Mouse (Mus musculus): ENCODE results near the gene Zfp873. TPM values are rescaled to one million over a fixed set of nuclear protein-coding genes. Genes with fewer than 3 reads are reported as not detected.
"Not testable (repeated sequence)": the region's sequence is repeated elsewhere in the genome, so short reads cannot be mapped to it uniquely, and the experiment has no call there.

The Zfp873 gene
- total RNA-seq (2021): 10 to 100 TPM; 10.7 to 11.5 TPM
- long read RNA-seq, experiment 1, partial matches to known transcripts: 0 of 4 reads
- long read RNA-seq, experiment 1, other reads (novel, unspliced or antisense): 2 of 4 reads
- long read RNA-seq, experiment 2, partial matches to known transcripts: 0 of 4 reads
- long read RNA-seq, experiment 2, other reads (novel, unspliced or antisense): 2 of 4 reads

DNA sequence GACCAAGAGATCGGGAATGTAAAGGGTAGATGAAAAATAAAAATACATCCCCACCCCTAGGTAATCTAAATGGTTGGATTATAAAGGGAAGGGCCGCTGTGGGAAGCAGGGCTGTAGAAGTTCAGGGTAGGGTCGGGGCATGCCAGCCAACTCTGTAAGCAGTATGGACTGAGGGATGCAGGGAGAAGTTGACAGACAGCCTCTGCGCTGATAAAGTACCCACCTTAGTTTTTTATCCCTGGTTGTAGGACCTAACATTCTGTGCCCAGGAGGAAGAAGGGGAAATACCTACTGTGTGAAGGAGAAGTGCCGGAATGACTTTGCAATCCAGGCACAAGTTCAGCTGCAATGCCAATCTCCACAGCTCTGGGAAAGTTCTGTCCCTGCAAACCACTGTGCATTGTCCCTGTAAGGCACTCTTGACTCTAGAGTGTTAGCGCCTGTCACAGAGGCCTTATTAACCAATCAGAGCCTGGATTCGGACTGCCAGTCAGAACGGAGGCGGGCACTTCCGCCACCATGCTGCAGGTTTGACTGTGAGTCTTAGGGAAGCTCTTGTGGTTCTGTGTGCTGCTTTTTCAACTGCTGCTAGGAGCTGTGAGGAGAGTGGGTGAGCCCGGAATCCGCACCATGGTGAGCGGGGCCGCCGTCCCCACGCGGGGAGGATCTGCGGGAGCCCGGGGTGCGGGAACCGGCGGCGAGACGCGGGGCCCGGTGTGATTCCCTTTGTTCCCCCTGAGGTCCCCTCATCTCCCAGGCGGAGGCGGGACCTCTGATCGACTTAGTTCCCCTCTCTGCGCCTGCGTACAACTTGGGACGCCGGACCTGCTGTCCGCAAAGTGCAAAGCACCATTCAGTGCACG is at the start of gene Zfp873:
Gene Zfp873, plus strand, starts transcription at position 527 of the 863 bp plus-strand sequence.
- TF ChIP-seq CTCF (IDR thresholded peaks at IDR 0.05): no peak
- Histone ChIP-seq H3K4me3 (peak within 1 kb of the TSS; percentile 89), H3K27ac (peak within 1 kb of the TSS; percentile 78)
- peak; percentile 87 to 89 for DNase-seq (ENCODE audit: extremely low spot score in 1 of 2, low spot score in 2 of 2)
- intact Hi-C loops (cut with DNase I): loop anchor here (2.0 to 5.0 kb wide), 4 partner anchors 36 to 194 kb away; partner anchors contain the start of gene Zfp938

DNA sequence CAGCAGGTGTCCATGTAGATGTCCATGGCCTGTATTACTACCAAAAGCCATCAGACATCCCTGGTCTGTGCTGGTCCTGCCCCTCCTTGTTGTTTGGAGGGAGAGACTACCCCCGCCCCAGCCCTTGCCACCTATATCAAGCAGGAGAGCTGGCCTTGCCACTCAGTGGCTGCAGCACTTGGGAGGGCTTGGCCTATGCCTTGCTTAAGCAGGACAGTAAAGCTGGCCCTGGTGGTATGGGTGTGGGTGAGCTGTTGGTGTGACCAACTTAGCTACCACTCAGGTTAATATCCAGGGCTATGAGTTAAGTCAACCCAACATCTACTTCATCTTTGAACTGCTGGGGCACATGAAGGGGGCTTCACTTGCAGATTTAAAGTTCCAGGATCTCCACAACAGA is 44.7 kb upstream of the Zfp873 start:
- intact Hi-C loops (cut with DNase I); H3K27ac ChIP-seq; DNase-seq (ENCODE audit: extremely low spot score in 1 of 2, low spot score in 2 of 2); H3K4me3 ChIP-seq: not testable (repeated sequence)

DNA sequence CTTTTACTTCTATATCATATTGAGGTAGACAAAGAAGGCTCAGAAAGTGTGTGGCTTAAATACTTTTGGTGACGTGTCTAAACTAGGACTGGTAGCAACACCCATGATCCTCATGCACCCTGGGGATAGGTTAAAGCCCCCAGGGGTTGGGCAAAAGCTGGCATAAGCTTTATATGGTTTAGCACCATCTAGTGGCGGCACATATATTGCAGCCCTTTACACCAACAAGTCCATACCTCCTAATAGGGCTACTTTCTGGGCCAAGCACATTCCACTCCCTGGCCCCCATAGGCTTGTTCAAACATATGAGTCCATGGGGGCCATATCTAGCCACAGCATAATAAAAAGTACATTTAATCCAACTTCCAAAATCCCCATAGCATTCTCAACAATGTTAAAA is 43.1 kb upstream of the Zfp873 start:
- H3K4me3 ChIP-seq; intact Hi-C loops (cut with DNase I); DNase-seq (ENCODE audit: extremely low spot score in 1 of 2, low spot score in 2 of 2); H3K27ac ChIP-seq: not testable (repeated sequence)
- TF ChIP-seq CTCF (IDR thresholded peaks at IDR 0.05): peak; percentile 31

DNA sequence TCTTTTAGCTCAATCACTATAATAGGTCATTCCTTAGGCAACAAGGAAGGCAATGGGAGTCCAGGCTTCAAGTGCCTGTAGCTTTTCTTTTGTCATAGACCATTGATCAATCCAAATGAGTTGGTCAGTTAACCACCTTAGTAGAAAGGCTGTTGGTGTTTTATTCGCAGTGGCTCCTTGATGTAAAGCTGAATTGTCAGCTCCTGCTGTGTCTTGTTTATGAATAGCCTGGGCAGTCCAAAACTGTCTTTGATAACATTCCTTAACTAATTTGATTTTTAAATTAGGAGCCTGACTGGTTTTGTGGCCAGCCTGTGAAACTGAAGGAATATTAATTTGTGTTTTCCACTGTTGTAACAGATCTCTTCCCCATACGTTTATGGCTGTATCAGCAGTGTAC is 5.7 kb upstream of the Zfp873 start:
- intact Hi-C loops (cut with DNase I): no loop called here
- no peak overlapping the region for H3K27ac ChIP-seq
- no peak for TF ChIP-seq CTCF (IDR thresholded peaks at IDR 0.05)
- no peak for DNase-seq (ENCODE audit: extremely low spot score in 1 of 2, low spot score in 2 of 2)
- H3K4me3 ChIP-seq: no peak overlapping the region

DNA sequence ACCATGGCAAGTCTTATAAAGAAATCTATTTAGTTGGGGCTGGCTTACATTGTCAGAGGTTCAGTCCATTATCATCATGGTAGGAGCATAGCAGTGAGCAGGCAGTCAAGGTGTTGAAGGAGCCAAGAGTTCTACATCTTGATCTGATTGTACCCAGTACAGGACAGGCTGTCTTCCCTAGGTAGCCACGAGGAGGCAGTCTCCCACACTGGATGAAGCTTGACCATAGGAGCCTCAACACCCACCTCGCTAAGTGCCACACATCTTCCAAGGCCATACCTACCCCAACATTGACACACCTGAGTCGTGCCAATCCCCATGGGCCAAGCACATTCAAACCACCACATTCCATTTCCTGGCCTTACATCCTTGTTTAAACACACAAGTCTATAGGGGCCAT is 1.3 kb upstream of the Zfp873 start:
- Histone ChIP-seq H3K4me3 (no peak overlapping the region), H3K27ac (no peak overlapping the region)
- DNase-seq (ENCODE audit: extremely low spot score in 1 of 2, low spot score in 2 of 2): no peak
- TF ChIP-seq CTCF (IDR thresholded peaks at IDR 0.05): no peak
- intact Hi-C loops (cut with DNase I): loop anchor here (5.0 kb wide), 3 partner anchors 34 to 196 kb away; partner anchors contain the start of gene Zfp938

DNA sequence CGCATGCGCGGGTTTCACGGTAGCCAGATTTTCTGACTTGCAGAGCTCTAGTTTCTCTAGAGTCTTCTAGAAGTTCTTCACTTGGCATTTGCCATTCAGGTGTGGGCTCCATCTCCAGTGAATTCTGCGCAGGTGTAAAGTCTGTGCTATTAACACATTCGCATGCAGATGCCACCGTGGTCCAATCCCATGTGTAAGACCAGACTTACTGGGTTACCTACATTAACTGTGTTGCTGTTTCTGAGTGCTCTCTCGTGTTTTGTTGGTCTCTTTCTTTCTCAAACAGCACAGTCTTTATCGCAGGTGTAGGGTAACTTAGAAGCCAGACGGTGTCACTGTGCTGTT is 509 bp downstream of the Zfp873 start:
- peak overlapping the region; percentile 89 for H3K4me3 ChIP-seq

DNA sequence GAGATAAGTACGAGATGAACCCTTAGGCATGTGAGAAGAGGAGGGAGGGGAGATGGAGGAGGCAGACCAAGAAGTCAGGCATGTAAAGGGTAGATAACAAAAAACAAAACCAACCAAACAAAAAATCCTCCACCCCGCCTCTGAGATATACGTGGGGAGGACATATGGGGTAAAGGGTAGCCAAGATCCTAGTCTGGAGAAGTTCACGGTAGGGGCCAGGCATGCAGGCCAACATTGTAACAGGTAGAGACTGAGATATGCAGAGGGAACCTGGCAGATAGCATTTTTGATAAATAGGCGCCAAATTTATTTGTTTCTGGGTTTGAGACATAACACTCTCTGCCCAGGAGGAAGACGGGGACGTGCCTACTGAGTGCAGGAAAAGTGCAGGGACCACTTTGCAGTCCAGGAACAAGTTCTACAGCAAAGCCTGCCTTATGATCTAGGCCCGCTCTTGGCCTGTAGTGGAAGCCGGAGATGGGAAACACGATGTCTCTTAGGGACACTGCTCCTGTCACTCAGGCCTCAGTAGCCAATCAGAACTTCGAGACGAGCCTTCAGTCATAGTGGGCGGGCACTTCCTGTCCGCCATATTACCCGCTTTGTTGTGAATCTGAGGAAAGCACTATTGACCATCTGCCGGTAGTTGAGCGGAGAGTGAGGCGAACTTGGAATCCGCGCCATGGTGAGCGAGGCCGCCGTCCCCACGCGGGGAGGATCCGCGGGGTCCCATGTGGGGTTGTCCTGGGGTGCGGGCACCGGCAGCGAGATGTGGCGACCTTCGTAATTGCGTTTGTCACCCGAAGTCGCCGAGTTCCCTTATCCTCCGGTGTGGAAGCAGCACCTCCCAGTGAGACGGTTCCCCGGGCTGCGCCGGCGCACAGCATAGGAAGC is 35.1 kb downstream of the Zfp873 start, which contains the start of gene BC024063:
Gene BC024063, plus strand, starts transcription at position 626 of the 894 bp plus-strand sequence.
- peak; percentile 68 to 74 for DNase-seq (ENCODE audit: extremely low spot score in 1 of 2, low spot score in 2 of 2)
- peak within 1 kb of the TSS; percentile 54 for H3K4me3 ChIP-seq
- peak within 1 kb of the TSS; percentile 82 for H3K27ac ChIP-seq
- intact Hi-C loops (cut with DNase I): not testable (repeated sequence)

More for the DNA sequence above, 509 bp downstream of the Zfp873 start:
- DNase-seq (ENCODE audit: extremely low spot score in 1 of 2, low spot score in 2 of 2): not testable (repeated sequence)
- intact Hi-C loops (cut with DNase I): loop anchor here (2.0 to 5.0 kb wide), 4 partner anchors 36 to 194 kb away; partner anchors contain the start of gene Zfp938
- peak overlapping the region; percentile 78 for H3K27ac ChIP-seq

DNA sequence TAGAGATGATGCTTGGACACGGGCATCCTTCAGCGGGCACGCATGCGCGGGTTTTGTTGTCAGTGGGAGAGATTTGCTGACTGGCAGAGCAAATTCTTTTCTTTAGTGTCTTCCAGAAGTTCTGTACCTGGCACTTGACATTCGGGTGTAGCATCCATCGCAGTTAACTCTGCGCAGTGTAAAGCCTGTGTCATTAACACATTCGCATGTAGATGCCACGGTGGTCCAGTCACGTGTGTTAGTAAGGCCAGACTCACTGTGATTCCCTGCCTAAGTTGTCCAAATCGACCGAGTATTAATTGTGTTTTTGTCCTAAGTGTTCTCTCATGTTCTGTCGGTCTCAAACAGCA is 35.7 kb downstream of the Zfp873 start:
- DNase-seq (ENCODE audit: extremely low spot score in 1 of 2, low spot score in 2 of 2); intact Hi-C loops (cut with DNase I): not testable (repeated sequence)
- Histone ChIP-seq H3K27ac (peak overlapping the region; percentile 4; the same call in 1 of the 2 replicates), H3K4me3 (peak overlapping the region; percentile 54)

Other genes starting within 250 kb of the Zfp873 start
- 1 to 10 TPM; 2.9 to 3.0 TPM for gene Gm4767, start 235.9 kb upstream of the Zfp873 start, total RNA-seq (2021)
- 1 to 10 TPM; 3.2 to 3.7 TPM for gene Gm32687, start 184.2 kb upstream of the Zfp873 start, total RNA-seq (2021)
- 1 to 10 TPM; 4.0 to 5.3 TPM for gene Zfp781, start 117.6 kb upstream of the Zfp873 start, total RNA-seq (2021)
- gene BC024063, start 35.2 kb downstream of the Zfp873 start, total RNA-seq (2021): 1 to 10 TPM; 7.4 to 8.8 TPM
- 10 to 100 TPM in 1 of 2 experiments, 1 to 10 TPM in 1; 8.0 to 10.1 TPM for gene AU041133, start 79.9 kb downstream of the Zfp873 start, total RNA-seq (2021)
- 10 to 100 TPM; 17.4 to 20.9 TPM for gene Zfp938, start 193.2 kb downstream of the Zfp873 start, total RNA-seq (2021)